Mouse (Mus musculus) mature B cell (primary cell): ENCODE data around the gene Zmat5.

Experiments used
- in situ Hi-C: fragments of 300-500 bp; cut with MboI; formaldehyde crosslinking; loops from 2 replicates; pipeline ENCODE4 v1.14.3; 2019

Zmat5 gene

GRCm38 (mm10) chr11:4704072-4704964 lies at the start of gene Zmat5, which contains the start of gene Uqcr10:
Zmat5 (plus strand) TSS chr11:4704678.
Uqcr10 (minus strand) TSS chr11:4704342.
- in situ Hi-C loops, result no loop called here

- in situ Hi-C loops, result no loop called here
These were observed 44.7 kb upstream of the Zmat5 start for GRCm38 (mm10) chr11:4659818-4660217.

DNA sequence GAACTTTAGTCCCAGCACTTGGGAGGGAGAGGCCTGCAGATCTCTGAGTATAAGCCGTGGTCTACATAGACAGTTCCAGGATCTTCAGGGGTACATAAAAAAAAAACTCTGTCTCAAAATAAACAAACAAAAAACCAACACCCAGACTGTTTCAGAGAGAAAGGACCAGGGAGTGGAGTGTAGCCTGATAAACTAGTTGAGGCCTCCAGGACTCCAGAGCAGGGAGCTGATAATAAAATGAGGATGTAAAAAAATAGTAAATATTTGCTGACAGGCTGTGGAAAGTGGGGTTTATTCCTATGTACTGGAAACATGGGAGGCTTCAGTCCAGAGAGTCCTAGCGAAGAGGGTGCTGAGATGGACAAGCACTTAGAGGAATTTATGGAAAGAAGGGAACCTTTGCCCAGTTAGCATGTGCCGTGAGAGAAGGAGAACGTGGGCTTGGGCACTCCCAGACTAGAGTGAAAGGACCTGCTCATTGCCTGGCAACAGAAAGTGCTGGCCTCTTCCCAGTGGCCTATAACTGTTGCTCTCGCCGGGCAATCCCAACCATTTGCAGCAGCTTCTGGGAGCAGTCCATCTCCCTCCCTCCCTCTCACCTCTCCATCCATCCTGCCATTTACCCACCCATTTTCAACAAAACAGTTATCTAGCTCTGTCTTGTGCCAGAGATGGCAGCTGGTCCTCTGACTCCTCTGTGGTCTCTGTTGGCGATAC lies 44.0 kb upstream of the Zmat5 start:
- in situ Hi-C loops, result no loop called here

DNA sequence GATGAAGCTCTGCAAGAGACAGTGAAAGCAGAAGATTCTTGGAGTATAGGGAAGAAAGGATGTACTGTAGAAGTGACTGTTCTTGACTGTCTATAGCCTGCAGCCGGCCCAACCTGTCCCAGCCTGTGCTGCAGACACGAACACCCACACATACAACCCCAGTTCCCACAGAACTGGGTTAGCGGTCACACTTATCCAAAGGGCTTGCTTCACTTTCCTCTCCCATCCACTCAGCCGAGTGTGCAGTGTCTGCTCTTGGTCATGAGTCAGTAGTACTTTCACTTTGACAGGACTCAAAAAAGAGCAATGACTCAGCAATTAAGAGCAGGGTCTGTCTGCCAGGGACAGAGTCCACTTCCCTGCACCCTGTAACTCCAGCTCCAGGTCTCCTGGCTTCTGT lies 43.2 kb upstream of the Zmat5 start:
- in situ Hi-C loops, result no loop called here

DNA sequence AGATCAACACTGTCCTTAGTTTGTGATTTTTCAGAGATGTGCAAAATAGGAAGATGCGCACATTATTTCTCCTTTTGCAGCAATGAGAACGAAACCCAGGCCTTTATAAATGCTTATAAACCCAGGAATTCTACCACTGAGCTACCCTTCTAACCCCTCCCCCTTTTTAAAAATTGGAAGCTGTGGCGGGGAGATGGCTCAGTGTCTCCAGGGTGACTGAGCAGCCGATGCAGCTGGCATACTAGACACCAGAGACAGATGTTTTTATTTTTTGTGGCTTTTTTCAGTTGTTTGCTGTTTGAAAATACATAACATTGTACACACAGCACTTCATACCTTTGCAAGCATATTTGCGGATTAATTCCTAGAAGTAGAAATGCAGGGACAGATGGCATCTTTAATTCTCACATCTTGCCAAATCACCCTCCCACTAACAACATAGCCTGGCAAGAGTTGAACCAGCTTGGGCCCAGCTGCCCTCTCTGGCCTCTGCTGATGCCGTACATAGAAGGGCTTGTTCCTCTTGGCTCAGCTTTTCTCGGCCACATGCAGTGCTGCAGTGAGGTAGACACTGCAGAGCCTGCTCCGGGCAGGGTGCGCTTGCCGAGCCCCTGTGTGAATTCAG lies 42.5 kb upstream of the Zmat5 start:
- in situ Hi-C loops, result no loop called here

- in situ Hi-C loops, result no loop called here
These were observed 42.0 kb upstream of the Zmat5 start for GRCm38 (mm10) chr11:4662496-4662878.

GRCm38 (mm10) chr11:4671736-4672135 lies 32.7 kb upstream of the Zmat5 start:
- in situ Hi-C loops, result no loop called here

DNA sequence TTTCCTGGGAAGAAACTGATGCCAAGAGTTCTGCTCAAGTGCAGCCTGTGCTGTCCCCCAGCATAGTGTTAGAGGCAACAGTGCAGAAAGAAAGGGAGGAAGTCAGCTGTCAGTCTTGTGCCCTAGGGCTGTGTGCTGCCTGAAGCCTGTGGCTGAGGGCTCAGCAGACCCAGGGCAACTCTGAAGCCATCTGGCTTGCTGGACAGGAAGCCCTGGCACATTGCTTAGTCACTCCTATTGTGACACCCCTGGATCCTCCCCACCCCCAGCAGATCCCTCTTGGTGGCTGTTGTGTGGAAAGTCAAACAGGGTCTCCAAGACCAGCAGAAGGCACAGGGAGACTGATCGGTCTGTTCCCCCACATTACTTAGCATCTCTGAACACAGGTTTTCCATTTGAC lies 29.9 kb upstream of the Zmat5 start:
- in situ Hi-C loops, result no loop called here

- in situ Hi-C loops, result no loop called here
These were observed 29.3 kb upstream of the Zmat5 start for GRCm38 (mm10) chr11:4675126-4675562.

- in situ Hi-C loops, result no loop called here
These were observed 28.8 kb upstream of the Zmat5 start for GRCm38 (mm10) chr11:4675693-4676092.

DNA sequence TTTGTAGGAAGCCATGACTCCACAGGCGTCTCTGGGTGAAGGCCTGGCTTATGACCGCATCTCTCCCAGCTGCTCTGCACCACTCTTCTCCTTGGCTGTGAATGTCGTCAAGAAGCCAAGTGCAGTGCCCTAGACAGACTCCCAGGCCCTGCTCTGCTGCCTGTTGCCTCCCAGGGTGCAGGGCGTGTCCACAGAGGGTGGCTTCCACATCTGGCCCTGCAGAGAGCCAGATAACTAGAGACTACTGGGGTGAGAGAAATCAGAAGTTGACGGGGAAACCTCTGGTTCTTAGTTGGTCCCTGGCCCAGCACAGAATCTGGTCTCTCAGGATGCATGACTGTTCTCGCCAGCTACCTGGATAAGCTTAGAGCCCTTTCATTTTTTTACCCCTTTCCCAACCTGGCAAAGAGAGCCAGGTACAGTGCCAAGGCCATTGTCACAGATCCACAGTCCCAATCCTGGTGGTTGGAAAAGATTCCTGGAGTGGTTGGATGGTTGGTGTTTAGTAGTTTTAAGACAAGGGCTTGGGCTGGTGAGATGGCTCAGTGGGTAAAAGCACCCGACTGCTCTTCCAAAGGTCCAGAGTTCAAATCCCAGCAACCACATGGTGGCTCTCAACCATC lies 27.1 kb upstream of the Zmat5 start:
- in situ Hi-C loops, result no loop called here

GRCm38 (mm10) chr11:4678700-4679440 lies 25.6 kb upstream of the Zmat5 start:
- in situ Hi-C loops, result no loop called here

DNA sequence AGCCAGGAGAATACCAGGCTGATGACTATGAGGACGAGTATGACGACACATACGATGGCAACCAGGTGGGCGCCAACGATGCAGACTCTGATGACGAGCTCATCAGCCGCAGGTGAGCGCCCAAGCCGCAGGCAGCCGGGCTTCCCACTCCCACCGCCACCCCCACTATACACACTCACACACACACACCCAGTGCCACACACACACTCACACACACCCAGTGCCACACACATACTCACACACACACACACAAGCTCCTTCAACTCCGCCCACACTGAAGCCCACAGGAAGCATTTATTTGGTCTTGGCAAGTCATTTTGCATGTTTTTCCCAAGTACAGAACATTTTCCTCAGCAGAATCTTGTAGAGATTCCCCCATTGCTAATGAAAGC lies 25.0 kb upstream of the Zmat5 start:
- in situ Hi-C loops, result no loop called here

GRCm38 (mm10) chr11:4680126-4680525 lies 24.4 kb upstream of the Zmat5 start:
- in situ Hi-C loops, result no loop called here

- in situ Hi-C loops, result no loop called here
These were observed 21.0 kb upstream of the Zmat5 start for GRCm38 (mm10) chr11:4683516-4683915.

DNA sequence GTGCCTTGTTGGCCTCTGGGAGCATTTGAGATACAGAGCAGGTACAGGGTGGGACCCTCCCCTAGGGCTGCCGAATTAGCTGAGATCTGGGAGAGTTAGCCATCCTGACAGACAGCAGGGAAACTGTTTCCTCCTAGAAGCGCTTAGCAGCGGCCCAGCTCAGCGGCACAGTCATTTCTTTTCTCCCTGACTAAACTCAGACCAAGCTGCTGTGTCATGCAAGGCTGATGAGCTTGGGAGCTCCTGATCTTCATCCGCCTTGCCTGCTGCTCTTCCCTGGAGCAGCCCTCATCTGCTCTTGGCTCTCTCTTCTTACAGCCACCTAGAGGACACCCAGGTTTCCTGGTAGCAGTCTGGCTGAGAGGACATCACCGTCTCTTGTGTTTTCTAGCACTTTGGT lies 20.3 kb upstream of the Zmat5 start:
- in situ Hi-C loops, result no loop called here

DNA sequence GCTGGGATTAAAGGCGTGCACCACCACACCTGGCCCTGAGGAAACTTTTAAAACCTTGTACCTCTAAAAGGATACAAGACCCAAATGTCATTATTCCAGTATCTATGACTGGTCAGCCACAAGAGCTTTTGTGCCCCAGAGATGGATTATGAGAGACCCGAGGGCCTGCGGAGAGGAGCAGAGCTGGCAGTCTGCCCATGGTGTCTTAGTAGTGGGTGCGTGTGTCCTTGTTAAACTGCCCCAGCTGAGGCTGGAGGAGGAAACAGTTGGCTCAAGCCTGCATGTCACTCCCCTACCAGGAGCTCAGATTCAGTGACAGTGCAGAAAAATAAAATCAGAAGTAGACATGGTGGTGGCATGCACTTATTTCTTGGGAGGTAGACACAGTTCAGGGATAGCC lies 19.4 kb upstream of the Zmat5 start:
- in situ Hi-C loops, result no loop called here

- in situ Hi-C loops, result no loop called here
These were observed 19.0 kb upstream of the Zmat5 start for GRCm38 (mm10) chr11:4685510-4685909.

DNA sequence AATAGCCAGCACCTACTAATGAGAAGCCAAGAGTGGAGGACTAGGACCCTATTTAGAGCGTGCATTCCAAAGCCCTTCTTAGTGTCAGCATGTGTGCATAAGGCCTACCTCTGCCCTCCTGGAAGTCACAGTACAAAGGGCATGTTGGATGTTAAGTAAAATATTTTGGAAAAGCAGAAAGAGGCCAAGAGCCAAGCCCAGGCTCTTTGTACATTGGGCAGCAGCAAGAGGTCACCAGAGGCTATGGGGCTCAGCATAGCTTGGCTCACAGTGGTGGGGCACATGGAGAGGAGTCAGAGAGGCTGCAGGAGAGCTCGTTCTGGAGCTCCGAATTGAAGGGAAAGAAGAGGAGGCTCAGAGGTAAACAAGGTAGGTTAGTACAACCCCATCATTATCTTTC lies 17.5 kb upstream of the Zmat5 start:
- in situ Hi-C loops, result no loop called here

DNA sequence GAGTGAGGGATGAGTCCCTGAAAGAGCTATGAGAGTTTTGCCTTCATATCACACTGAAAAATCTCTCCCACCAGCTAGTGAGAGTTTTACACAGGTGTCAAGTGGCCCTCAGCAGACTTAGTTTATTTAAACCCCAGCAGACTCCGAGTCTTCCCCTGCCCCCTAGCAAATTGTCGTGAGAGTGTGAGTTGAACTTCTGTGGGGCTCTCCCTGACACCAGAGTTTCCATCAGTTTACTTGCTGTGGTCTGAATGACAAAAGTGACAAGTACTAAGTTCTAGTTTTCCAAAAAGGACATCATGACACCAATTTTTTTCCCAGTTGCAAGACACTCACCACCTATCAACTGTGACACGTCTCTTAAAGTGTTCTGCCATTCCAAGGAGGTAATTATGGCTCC lies 16.6 kb upstream of the Zmat5 start:
- in situ Hi-C loops, result no loop called here

DNA sequence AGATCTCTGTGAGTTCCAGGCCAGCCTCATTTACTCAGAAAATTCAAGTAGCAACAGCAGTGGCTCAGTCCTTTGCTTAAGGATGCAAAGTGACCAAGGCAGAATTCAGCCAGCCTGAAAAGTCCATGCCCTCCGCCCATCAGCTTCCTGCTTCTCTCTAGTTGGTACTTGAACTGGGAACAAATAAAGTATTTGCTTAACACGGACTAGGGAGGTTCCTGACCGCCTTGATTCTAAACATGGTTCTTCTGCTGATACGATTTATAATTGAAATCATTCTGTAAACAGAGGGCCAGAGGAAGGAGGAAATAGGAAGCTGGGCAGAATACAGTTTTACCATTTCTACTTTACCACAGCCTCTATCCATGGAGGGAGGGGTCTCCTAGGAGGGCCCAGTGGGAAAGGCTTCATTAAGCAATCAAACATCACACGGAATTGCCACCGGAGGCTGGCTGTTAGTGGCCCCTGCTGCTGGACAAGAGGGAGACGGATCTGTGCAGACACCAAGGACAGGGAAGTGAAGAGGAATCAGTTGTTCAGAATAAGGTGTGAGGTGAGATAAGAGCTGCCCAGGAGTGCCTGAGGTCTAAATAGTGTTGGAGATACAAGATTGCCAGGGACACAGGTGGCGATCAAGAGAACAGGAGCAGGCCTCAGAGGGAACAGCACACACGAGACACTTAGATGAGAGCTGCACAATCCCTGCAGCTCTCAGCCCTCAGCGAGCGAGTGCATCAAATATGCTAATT lies 15.7 kb upstream of the Zmat5 start:
- in situ Hi-C loops, result no loop called here
